Mouse (Mus musculus): ENCODE results near the gene Lypd5. TPM values are rescaled to one million over a fixed set of nuclear protein-coding genes. Genes with fewer than 3 reads are reported as not detected.

Lypd5 gene
- total RNA-seq, 1 experiment, result not detected

GRCm38 (mm10) chr7:24371809-24372145, 22.8 kb downstream of the Lypd5 start:
- in situ Hi-C loops (cut with MboI; ENCODE audit: low sequenced_read_pairs in 2 of 2, unreplicated experiment in 2 of 2), result loop anchor here (25.0 kb wide), 1 partner anchor 409 kb away; the partner anchor contains the start of genes Vmn1r180 (in 2 of the 2) and Vmn1r181 (in 2 of the 2)
- H3K27ac ChIP-seq (ENCODE audit: insufficient read depth, low read depth, low read length, poor library complexity, severe bottlenecking), result no peak overlapping the region
- TF ChIP-seq HCFC1 (IDR thresholded peaks at IDR 0.05; ENCODE audit: borderline replicate concordance, insufficient read depth, low read length), result no peak
- no peak for TF ChIP-seq ZNF384 (IDR thresholded peaks at IDR 0.05; ENCODE audit: low read depth, low read length)
- no peak overlapping the region for H3K4me3 ChIP-seq (ENCODE audit: insufficient read depth in 1 of 2, low read depth in 1 of 2, low read length in 2 of 2, poor library complexity in 1 of 2, severe bottlenecking in 1 of 2)
- peaks cover 0 to 25% of the 10 kb centered on the region in 2 experiments; a peak in 2 of 4 replicates for H3K4me1 ChIP-seq (ENCODE audit: control insufficient read depth in 2 of 2, insufficient read depth in 2 of 2, low read length in 2 of 2, poor library complexity in 1 of 2)
- H3K36me3 ChIP-seq (ENCODE audit: control insufficient read depth, insufficient read depth, low read length, poor library complexity, severe bottlenecking), result no peaks in the 10 kb centered on the region
- DNase-seq (ENCODE audit: low read depth, low spot score), result no peak
- no peaks in the 10 kb centered on the region for H3K9me3 ChIP-seq (ENCODE audit: control insufficient read depth, insufficient read depth, low read depth, low read length)
- H3K9ac ChIP-seq (ENCODE audit: insufficient read depth, low read depth, low read length, poor library complexity, severe bottlenecking), result no peak overlapping the region

GRCm38 (mm10) chr7:24372300-24372699, 23.3 kb downstream of the Lypd5 start:
- Histone ChIP-seq H3K4me3 (ENCODE audit: insufficient read depth in 1 of 2, low read depth in 1 of 2, low read length in 2 of 2, poor library complexity in 1 of 2, severe bottlenecking in 1 of 2) (no peak overlapping the region), H3K9me3 (ENCODE audit: control insufficient read depth, insufficient read depth, low read depth, low read length) (no peaks in the 10 kb centered on the region), H3K27ac (ENCODE audit: insufficient read depth, low read depth, low read length, poor library complexity, severe bottlenecking) (no peak overlapping the region), H3K9ac (ENCODE audit: insufficient read depth, low read depth, low read length, poor library complexity, severe bottlenecking) (no peak overlapping the region), H3K36me3 (ENCODE audit: control insufficient read depth, insufficient read depth, low read length, poor library complexity, severe bottlenecking) (no peaks in the 10 kb centered on the region), H3K4me1 (ENCODE audit: control insufficient read depth in 2 of 2, insufficient read depth in 2 of 2, low read length in 2 of 2, poor library complexity in 1 of 2) (peaks cover 0 to 26% of the 10 kb centered on the region in 2 experiments; a peak in 2 of 4 replicates)
- TF ChIP-seq CHD2 (IDR thresholded peaks at IDR 0.05; ENCODE audit: low read depth, low read length), result no peak
- no peak for TF ChIP-seq ZC3H11A (IDR thresholded peaks at IDR 0.05; ENCODE audit: borderline replicate concordance, low read depth, low read length)
- TF ChIP-seq MAFK (IDR thresholded peaks at IDR 0.05; ENCODE audit: insufficient read depth, low read depth, low read length), result no peak
- no peak for TF ChIP-seq HCFC1 (IDR thresholded peaks at IDR 0.05; ENCODE audit: borderline replicate concordance, insufficient read depth, low read length)
- no peak for TF ChIP-seq ZNF384 (IDR thresholded peaks at IDR 0.05; ENCODE audit: low read depth, low read length)
- in situ Hi-C loops (cut with MboI; ENCODE audit: low sequenced_read_pairs in 2 of 2, unreplicated experiment in 2 of 2), result loop anchor here (25.0 kb wide), 1 partner anchor 410 kb away; the partner anchor contains the start of genes Vmn1r180 (in 2 of the 2) and Vmn1r181 (in 2 of the 2)
- no peak for DNase-seq (ENCODE audit: low read depth, low spot score)

DNA sequence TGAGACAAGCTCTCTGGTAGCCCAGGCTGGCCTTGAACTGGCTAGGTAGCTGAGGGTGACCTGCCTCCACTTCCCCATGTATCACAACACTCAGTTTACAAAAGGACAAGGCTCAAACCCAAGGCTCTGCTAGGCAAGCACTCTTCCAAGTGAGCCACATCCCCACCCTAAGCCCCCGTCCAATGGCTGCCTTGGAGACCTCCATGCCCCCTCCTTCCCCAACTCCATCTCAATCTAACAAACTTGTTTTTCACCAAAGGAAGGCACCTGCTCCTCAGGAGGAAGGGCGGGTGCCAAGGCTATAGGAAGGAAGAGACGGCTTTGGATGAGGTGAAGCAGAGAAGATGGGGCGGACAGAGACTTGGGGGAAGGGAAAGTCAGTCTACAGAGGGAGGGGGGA, 23.8 kb downstream of the Lypd5 start:
- TF ChIP-seq CHD2 (IDR thresholded peaks at IDR 0.05; ENCODE audit: low read depth, low read length) (no peak), MAFK (IDR thresholded peaks at IDR 0.05; ENCODE audit: insufficient read depth, low read depth, low read length) (no peak), HCFC1 (IDR thresholded peaks at IDR 0.05; ENCODE audit: borderline replicate concordance, insufficient read depth, low read length) (no peak), ZC3H11A (IDR thresholded peaks at IDR 0.05; ENCODE audit: borderline replicate concordance, low read depth, low read length) (no peak), ZNF384 (IDR thresholded peaks at IDR 0.05; ENCODE audit: low read depth, low read length) (no peak)
- Histone ChIP-seq H3K9ac (ENCODE audit: insufficient read depth, low read depth, low read length, poor library complexity, severe bottlenecking) (no peak overlapping the region), H3K4me1 (ENCODE audit: control insufficient read depth in 2 of 2, insufficient read depth in 2 of 2, low read length in 2 of 2, poor library complexity in 1 of 2) (peaks cover 0 to 26% of the 10 kb centered on the region in 2 experiments; a peak in 2 of 4 replicates), H3K27ac (ENCODE audit: insufficient read depth, low read depth, low read length, poor library complexity, severe bottlenecking) (no peak overlapping the region), H3K36me3 (ENCODE audit: control insufficient read depth, insufficient read depth, low read length, poor library complexity, severe bottlenecking) (no peaks in the 10 kb centered on the region), H3K4me3 (ENCODE audit: insufficient read depth in 1 of 2, low read depth in 1 of 2, low read length in 2 of 2, poor library complexity in 1 of 2, severe bottlenecking in 1 of 2) (no peak overlapping the region), H3K9me3 (ENCODE audit: control insufficient read depth, insufficient read depth, low read depth, low read length) (no peaks in the 10 kb centered on the region)
- in situ Hi-C loops (cut with MboI; ENCODE audit: low sequenced_read_pairs in 2 of 2, unreplicated experiment in 2 of 2), result loop anchor here (25.0 kb wide), 1 partner anchor 410 kb away; the partner anchor contains the start of genes Vmn1r180 (in 2 of the 2) and Vmn1r181 (in 2 of the 2)
- no peak for DNase-seq (ENCODE audit: low read depth, low spot score)

DNA sequence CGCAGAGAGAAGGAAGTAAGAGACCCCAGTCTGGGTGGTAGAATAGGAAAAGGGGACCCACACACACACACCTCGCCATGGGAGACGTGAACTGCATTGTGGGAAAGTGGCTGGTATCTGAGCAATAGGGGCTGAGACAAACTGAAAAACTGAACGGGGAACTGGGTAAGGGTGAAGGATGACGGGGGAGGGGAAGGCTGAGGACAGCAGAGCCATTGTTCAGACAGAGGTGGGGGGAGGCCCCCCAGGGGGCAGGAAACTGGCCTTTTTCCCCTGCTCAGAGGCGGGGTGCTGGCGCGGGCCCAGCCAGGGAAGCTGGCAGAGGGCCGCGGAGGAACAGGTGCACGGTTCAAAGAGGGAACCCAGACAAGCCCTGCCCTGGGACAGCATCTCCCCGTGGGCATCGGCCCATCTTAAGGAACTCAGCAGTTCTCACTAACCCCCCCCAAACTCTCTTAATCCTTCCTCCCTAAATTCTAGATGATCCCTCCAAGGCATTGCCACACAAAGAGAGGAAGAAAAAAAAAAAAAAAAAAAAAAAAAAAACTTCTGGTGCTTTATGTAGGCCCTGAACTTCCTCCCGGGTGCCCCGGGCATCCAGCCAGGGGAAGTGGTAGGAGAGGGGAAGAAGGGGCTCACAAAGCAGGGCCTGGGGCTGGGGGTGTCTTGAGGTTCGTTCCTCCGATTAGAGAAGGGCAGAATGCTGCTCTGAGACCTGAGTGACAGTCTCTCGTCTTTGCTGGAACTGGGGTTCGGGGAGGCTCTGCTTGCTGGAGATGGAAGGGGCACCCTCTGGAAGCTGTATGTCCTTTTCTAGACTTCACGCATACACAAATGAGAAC, 24.8 kb downstream of the Lypd5 start:
- H3K9ac ChIP-seq (ENCODE audit: insufficient read depth, low read depth, low read length, poor library complexity, severe bottlenecking), result no peak overlapping the region

More for the DNA sequence above, 24.8 kb downstream of the Lypd5 start:
- Histone ChIP-seq H3K4me3 (ENCODE audit: insufficient read depth in 1 of 2, low read depth in 1 of 2, low read length in 2 of 2, poor library complexity in 1 of 2, severe bottlenecking in 1 of 2) (no peak overlapping the region), H3K27ac (ENCODE audit: insufficient read depth, low read depth, low read length, poor library complexity, severe bottlenecking) (no peak overlapping the region), H3K36me3 (ENCODE audit: control insufficient read depth, insufficient read depth, low read length, poor library complexity, severe bottlenecking) (no peaks in the 10 kb centered on the region), H3K4me1 (ENCODE audit: control insufficient read depth in 2 of 2, insufficient read depth in 2 of 2, low read length in 2 of 2, poor library complexity in 1 of 2) (peaks cover 0 to 26% of the 10 kb centered on the region in 2 experiments; a peak in 2 of 4 replicates), H3K9me3 (ENCODE audit: control insufficient read depth, insufficient read depth, low read depth, low read length) (no peaks in the 10 kb centered on the region)
- DNase-seq (ENCODE audit: low read depth, low spot score), result no peak
- in situ Hi-C loops (cut with MboI; ENCODE audit: low sequenced_read_pairs in 2 of 2, unreplicated experiment in 2 of 2), result loop anchor here (25.0 kb wide), 1 partner anchor 411 kb away; the partner anchor contains the start of genes Vmn1r180 (in 2 of the 2) and Vmn1r181 (in 2 of the 2)
- TF ChIP-seq ZC3H11A (IDR thresholded peaks at IDR 0.05; ENCODE audit: borderline replicate concordance, low read depth, low read length), result no peak
- TF ChIP-seq HCFC1 (IDR thresholded peaks at IDR 0.05; ENCODE audit: borderline replicate concordance, insufficient read depth, low read length), result no peak
- no peak for TF ChIP-seq MAFK (IDR thresholded peaks at IDR 0.05; ENCODE audit: insufficient read depth, low read depth, low read length)
- no peak for TF ChIP-seq CHD2 (IDR thresholded peaks at IDR 0.05; ENCODE audit: low read depth, low read length)
- no peak for TF ChIP-seq ZNF384 (IDR thresholded peaks at IDR 0.05; ENCODE audit: low read depth, low read length)

All from ES-E14 (cell line).